Mouse (Mus musculus) ES-E14 (cell line): Measurements from ENCODE around the gene Ube2g1. TPM values are rescaled to one million over a fixed set of nuclear protein-coding genes. Genes with fewer than 3 reads are reported as not detected.

Source experiments
- DNase-seq: peaks from one replicate; pipeline ENCODE4 v3.0.0-alpha.2; 2013; ENCODE audit warnings: low read depth, low spot score
- H3K27ac ChIP-seq: 2 replicates; pipeline ENCODE4 v1.5.1; 2012; ENCODE audit warnings: low read depth, mild to moderate bottlenecking, low read length, moderate library complexity, mixed read lengths; ENCODE audit not compliant: poor library complexity, insufficient read depth, severe bottlenecking
- H3K36me3 ChIP-seq: 2 replicates; pipeline ENCODE4 v1.6.1; 2012; ENCODE audit warnings: mild to moderate bottlenecking, low read length, moderate library complexity, mixed read lengths; ENCODE audit not compliant: control insufficient read depth, poor library complexity, insufficient read depth, severe bottlenecking
- H3K4me1 ChIP-seq, 2 experiments: fragments of 150-350 bp in 1 of 2; sonication (generic) in 1 of 2; 2 replicates each; pipeline ENCODE4 v1.6.1; 2012; ENCODE audit warnings: low read length in 2 of 2, mild to moderate bottlenecking in 1 of 2, mixed read lengths in 1 of 2; ENCODE audit not compliant: control insufficient read depth in 2 of 2, insufficient read depth in 2 of 2, poor library complexity in 1 of 2
- H3K4me3 ChIP-seq, 2 experiments: fragments of 150-350 bp in 1 of 2; sonication (generic) in 1 of 2; 2 replicates each; pipeline ENCODE4 v1.5.1; 2012; ENCODE audit warnings: low read length in 2 of 2, low read depth in 1 of 2, mild to moderate bottlenecking in 1 of 2, mixed read lengths in 1 of 2; ENCODE audit not compliant: insufficient read depth in 1 of 2, poor library complexity in 1 of 2, severe bottlenecking in 1 of 2
- H3K9ac ChIP-seq: 2 replicates; pipeline ENCODE4 v1.6.1; 2012; ENCODE audit warnings: low read depth, mild to moderate bottlenecking, low read length, mixed read lengths; ENCODE audit not compliant: poor library complexity, insufficient read depth, severe bottlenecking
- H3K9me3 ChIP-seq: fragments of 150-350 bp; sonication (generic); 2 replicates; pipeline ENCODE4 v1.6.1; 2012; ENCODE audit warnings: low read depth, mild to moderate bottlenecking, low read length; ENCODE audit not compliant: control insufficient read depth, insufficient read depth
- CHD2 ChIP-seq: IDR thresholded peaks from 2 replicates; pipeline ENCODE4 v1.6.1; 2014; ENCODE audit warnings: mild to moderate bottlenecking, low read depth, low read length, inconsistent platforms
- HCFC1 ChIP-seq: IDR thresholded peaks from 2 replicates; pipeline ENCODE4 v1.6.1; 2012; ENCODE audit warnings: low read length, inconsistent platforms, borderline replicate concordance; ENCODE audit not compliant: insufficient read depth
- MAFK ChIP-seq: IDR thresholded peaks from 2 replicates; pipeline ENCODE4 v1.6.1; 2014; ENCODE audit warnings: mild to moderate bottlenecking, low read depth, low read length, inconsistent platforms; ENCODE audit not compliant: insufficient read depth
- ZC3H11A ChIP-seq: IDR thresholded peaks from 2 replicates; pipeline ENCODE4 v1.6.1; 2012; ENCODE audit warnings: low read depth, mild to moderate bottlenecking, inconsistent platforms, low read length, borderline replicate concordance
- ZNF384 ChIP-seq: IDR thresholded peaks from 2 replicates; pipeline ENCODE4 v1.6.1; 2012; ENCODE audit warnings: low read depth, low read length, inconsistent platforms
- in situ Hi-C, 2 experiments: fragments of 600-800 bp; cut with MboI; formaldehyde crosslinking; loops; one replicate each; pipeline ENCODE4 v1.15.1; 2025; ENCODE audit warnings: low sequenced_read_pairs in 2 of 2, inconsistent platforms in 1 of 2; ENCODE audit not compliant: unreplicated experiment in 2 of 2
- total RNA-seq: library from RNA; depleted of rRNA; stranded (reverse); fragments of 300-350 nt; gene quantifications from 2 replicates; pipeline ENCODE4 v1.2.3, GENCODE M21; 2012

Gene Ube2g1
- total RNA-seq, 1 experiment, result 27.9 TPM

DNA sequence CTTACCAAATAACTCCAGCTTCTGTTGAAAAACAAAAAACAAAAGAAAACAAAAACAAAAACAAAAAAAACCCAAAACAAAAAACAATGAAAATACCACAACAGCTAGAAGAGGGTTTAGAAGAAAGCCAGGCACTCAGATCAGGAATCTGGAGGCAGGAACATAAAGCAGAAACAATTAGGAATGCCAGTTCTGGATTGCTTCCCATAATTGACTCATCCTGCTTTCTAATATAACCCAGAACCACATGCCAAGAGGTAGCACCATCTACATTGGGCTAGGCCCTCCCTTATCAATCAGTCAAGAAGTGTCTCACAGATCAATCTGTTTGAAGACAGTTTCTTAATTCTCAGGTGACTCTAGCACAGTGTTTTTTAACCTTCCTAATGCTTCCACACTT is 73.6 kb downstream of the Ube2g1 start:
- H3K9ac ChIP-seq, result no peak overlapping the region
- TF ChIP-seq ZNF384 (no peak), HCFC1 (no peak), CHD2 (no peak), MAFK (no peak), ZC3H11A (no peak)
- in situ Hi-C loops, result no loop called here
- no peak overlapping the region for H3K27ac ChIP-seq
- H3K4me1 ChIP-seq, result no peaks in the 10 kb centered on the region
- H3K36me3 ChIP-seq, result no peaks in the 10 kb centered on the region; the same call in 1 of the 2 replicates
- DNase-seq, result no peak
- H3K4me3 ChIP-seq, result no peak overlapping the region
- H3K9me3 ChIP-seq, result no peaks in the 10 kb centered on the region

DNA sequence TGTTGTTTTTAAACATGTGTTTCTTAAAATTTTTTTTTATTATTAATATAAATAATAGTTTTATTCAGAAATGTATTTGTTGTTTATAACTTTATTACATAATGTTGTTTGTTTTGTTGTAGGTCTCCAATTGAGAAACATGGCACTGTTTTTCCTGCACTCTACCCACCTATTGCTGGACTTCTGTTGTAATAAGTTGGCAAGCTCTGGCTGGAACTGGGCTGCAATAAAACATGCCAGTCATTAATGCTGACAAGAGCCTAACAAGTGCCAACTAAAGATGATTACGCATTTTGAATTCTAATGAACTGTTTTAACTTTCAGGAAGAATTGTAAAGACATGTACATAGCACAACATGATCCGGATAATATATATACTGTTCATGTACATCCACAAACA is 76.3 kb downstream of the Ube2g1 start:
- no peaks in the 10 kb centered on the region; the same call in 1 of the 2 replicates for H3K36me3 ChIP-seq
- no peaks in the 10 kb centered on the region for H3K9me3 ChIP-seq
- no peak overlapping the region for H3K9ac ChIP-seq
- no peak for DNase-seq
- H3K27ac ChIP-seq, result no peak overlapping the region
- 0 out of 4 replicates have a peak, but pooled peaks cover 0 to 3% of the 10 kb centered on the region in 2 experiments for H3K4me1 ChIP-seq
- H3K4me3 ChIP-seq, result no peak overlapping the region
- in situ Hi-C loops, result no loop called here
- no peak for TF ChIP-seq ZNF384

GRCm38 (mm10) chr11:72686697-72687096 is 79.6 kb downstream of the Ube2g1 start:
- Histone ChIP-seq H3K27ac (no peak overlapping the region), H3K36me3 (no peaks in the 10 kb centered on the region; the same call in 1 of the 2 replicates), H3K4me1 (peaks cover 4 to 8% of the 10 kb centered on the region in 2 experiments), H3K4me3 (no peak overlapping the region), H3K9ac (no peak overlapping the region), H3K9me3 (no peaks in the 10 kb centered on the region)
- in situ Hi-C loops, result no loop called here
- TF ChIP-seq HCFC1, result no peak
- no peak for DNase-seq

- H3K4me1 ChIP-seq, result peaks cover 4 to 8% of the 10 kb centered on the region in 2 experiments
- H3K27ac ChIP-seq, result no peak overlapping the region
- H3K9me3 ChIP-seq, result no peaks in the 10 kb centered on the region
- in situ Hi-C loops, result no loop called here
- peaks cover 2% of the 10 kb centered on the region; the same call in 1 of the 2 replicates for H3K36me3 ChIP-seq
- H3K4me3 ChIP-seq, result no peak overlapping the region
- TF ChIP-seq HCFC1 (no peak), ZNF384 (no peak), ZC3H11A (no peak), MAFK (no peak), CHD2 (no peak)
- no peak overlapping the region for H3K9ac ChIP-seq
- no peak for DNase-seq
These were observed 81.2 kb downstream of the Ube2g1 start for GRCm38 (mm10) chr11:72688242-72688641.

DNA sequence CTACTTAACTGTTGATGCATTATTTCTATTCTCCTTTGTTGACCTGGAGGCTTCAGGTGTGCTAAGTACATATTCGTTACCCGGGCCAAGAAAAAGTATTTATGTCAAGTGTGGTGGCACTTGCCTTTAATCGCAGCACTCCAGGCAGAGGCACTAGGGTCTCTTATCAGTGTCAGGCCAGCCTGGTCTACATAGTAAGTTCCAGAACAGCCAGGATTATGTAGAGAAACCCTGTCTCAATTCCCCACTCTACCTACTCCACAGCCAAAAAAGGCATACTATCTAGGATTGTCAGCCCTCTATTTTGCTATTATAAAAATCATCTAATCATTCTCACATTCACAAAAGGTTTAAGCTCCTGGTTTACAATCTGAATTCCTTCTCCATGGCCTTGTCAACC is 82.0 kb downstream of the Ube2g1 start:
- in situ Hi-C loops, result no loop called here
- TF ChIP-seq MAFK (no peak), ZNF384 (no peak), HCFC1 (no peak), CHD2 (no peak), ZC3H11A (no peak)
- Histone ChIP-seq H3K9ac (no peak overlapping the region; the same call in 1 of the 2 replicates), H3K4me1 (peaks cover 4 to 8% of the 10 kb centered on the region in 2 experiments), H3K9me3 (no peaks in the 10 kb centered on the region), H3K36me3 (peaks cover 2% of the 10 kb centered on the region; the same call in 1 of the 2 replicates), H3K4me3 (peak overlapping the region; percentile 64 to 88; a peak in 3 of 4 replicates), H3K27ac (no peak overlapping the region)
- DNase-seq, result no peak
